Mouse (Mus musculus): Measurements from ENCODE around the gene Id2. TPM values are rescaled to one million over a fixed set of nuclear protein-coding genes. Genes with fewer than 3 reads are reported as not detected.

The Id2 gene
- polyA plus RNA-seq, 1 experiment: 130 TPM

DNA sequence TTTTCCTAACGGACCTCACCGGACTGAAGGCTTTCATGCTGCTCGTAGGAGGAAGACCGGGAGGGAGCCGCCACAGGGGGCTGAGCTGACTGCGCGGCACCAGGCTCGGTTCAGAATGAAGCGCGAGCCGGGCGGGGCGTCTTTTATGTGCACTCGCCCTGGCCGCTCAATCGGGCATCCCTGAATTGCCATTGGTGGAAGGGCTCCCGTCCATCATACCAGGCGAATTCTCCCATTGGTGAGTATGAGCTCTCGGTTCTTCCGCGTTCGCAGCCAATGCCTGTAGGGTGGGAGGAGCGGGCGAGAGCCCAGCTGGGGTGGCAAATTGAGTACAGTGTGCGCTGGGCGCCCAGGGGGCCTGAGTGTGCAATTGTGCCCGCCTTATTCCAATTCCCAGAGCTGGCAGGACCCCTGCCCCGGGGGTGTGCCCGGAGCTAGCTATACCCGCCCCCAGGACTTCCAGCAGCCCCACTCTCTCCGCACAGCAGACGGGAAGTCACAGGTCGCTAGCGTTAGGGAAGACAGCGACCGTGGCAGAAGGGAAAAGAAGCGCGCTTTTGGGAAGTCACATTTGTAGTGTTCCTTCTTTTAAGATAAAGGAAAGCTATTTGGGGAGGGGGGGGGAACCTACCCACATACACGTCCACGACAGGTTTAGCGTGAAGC is 833 bp downstream of the Id2 start:
- peak; percentile 99 for DNase-seq (ENCODE audit: low read depth)
- TF ChIP-seq POLR2A (IDR thresholded peaks at IDR 0.05; ENCODE audit: borderline replicate concordance, extremely low read depth, insufficient read depth, insufficient read length, poor library complexity, severe bottlenecking): peak; percentile 84; the same call in 1 of the 2 replicates
- no peak for TF ChIP-seq CTCF (IDR thresholded peaks at IDR 0.05; ENCODE audit: borderline replicate concordance, extremely low read depth, insufficient read depth, insufficient read length)

DNA sequence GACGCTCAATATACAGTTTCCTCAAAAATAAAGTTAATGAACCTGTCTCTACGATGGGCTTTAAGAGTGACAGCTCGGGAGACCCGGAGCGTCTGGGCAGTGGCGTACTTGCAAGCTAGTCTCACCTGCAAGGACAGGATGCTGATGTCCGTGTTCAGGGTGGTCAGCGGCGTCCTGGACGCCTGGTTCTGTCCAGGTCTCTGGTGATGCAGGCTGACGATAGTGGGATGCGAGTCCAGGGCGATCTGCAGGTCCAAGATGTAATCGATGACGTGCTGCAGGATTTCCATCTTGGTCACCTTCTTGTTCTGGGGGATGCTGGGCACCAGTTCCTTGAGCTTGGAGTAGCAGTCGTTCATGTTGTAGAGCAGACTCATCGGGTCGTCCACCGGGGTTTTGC is 1.4 kb downstream of the Id2 start:
- TF ChIP-seq CTCF (IDR thresholded peaks at IDR 0.05; ENCODE audit: borderline replicate concordance, extremely low read depth, insufficient read depth, insufficient read length) (no peak), POLR2A (IDR thresholded peaks at IDR 0.05; ENCODE audit: borderline replicate concordance, extremely low read depth, insufficient read depth, insufficient read length, poor library complexity, severe bottlenecking) (no peak)
- no peak for DNase-seq (ENCODE audit: low read depth)

DNA sequence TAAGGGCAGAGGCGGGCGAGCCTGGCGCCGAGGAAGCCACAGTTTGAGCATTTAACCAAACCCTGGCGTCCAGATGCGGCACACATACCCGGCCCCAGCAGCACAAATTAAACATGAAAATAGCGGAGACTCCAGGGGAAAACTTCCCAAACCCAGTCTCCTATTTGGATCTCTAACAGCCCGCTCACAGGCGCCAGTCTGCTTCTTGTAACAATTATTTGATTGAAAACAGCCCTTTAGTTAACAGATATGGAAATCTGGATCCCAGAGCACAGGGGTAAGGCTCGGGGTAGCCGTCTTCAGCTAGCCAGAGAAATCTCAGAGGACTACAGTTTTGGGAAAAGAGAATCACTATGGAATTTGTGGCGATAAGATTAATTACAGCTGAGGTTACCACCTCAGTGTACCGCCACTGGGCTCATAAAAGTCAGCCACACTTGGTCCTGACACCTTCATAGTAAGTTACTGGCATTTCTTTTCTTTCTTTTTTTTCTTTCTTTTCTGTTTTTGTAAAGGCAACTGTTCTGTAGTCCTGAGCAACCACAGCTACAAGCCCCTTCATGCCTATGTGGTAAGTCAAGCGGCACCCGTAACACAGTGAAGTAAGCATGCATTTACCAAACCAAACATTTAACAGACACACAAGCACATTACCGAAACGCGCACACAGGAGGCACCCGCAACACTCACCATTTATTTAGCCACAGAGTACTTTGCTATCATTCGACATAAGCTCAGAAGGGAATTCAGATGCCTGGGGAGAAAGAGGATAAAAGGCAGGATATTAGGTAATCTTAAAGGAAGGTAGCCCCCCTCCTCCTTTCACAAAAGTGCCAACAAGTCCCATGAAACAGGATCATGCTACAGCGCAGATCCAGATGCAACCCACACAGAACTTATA is 2.1 kb downstream of the Id2 start:
- DNase-seq (ENCODE audit: low read depth): peak; percentile 66
- peak; percentile 14; the same call in 1 of the 2 replicates for TF ChIP-seq CTCF (IDR thresholded peaks at IDR 0.05; ENCODE audit: borderline replicate concordance, extremely low read depth, insufficient read depth, insufficient read length)
- no peak for TF ChIP-seq POLR2A (IDR thresholded peaks at IDR 0.05; ENCODE audit: borderline replicate concordance, extremely low read depth, insufficient read depth, insufficient read length, poor library complexity, severe bottlenecking)

GRCm38 (mm10) chr12:25093241-25093774 is 3.6 kb downstream of the Id2 start:
- no peak for TF ChIP-seq CTCF (IDR thresholded peaks at IDR 0.05; ENCODE audit: borderline replicate concordance, extremely low read depth, insufficient read depth, insufficient read length)
- TF ChIP-seq POLR2A (IDR thresholded peaks at IDR 0.05; ENCODE audit: borderline replicate concordance, extremely low read depth, insufficient read depth, insufficient read length, poor library complexity, severe bottlenecking): no peak
- DNase-seq (ENCODE audit: low read depth): peak; percentile 17

DNA sequence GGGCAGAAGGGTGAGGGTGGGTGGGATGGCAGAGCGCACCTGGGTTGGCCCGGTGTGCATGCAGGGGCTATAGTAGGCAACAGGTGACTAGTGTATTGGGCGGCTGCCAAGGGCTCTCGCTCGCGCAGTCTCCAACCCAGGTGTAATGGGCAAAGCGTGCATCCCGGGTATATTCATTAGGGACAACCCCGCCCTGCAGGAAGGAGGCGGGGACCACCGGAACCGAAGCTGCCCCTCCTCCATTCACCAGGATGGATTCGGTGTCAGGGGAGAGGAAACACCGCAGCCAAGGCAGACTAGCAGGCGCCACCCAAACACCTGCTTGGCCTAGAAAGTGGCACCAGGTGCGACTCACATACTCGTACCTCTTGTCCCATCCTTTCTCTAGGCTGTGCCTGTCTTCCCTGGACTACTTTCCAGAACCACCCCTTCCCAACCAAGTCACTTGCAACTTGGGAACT is 4.2 kb downstream of the Id2 start:
- DNase-seq (ENCODE audit: low read depth): peak; percentile 61
- 0 out of 2 replicates have a peak, but pooled peaks have one; percentile 2 for TF ChIP-seq POLR2A (IDR thresholded peaks at IDR 0.05; ENCODE audit: borderline replicate concordance, extremely low read depth, insufficient read depth, insufficient read length, poor library complexity, severe bottlenecking)
- TF ChIP-seq CTCF (IDR thresholded peaks at IDR 0.05; ENCODE audit: borderline replicate concordance, extremely low read depth, insufficient read depth, insufficient read length): no peak

DNA sequence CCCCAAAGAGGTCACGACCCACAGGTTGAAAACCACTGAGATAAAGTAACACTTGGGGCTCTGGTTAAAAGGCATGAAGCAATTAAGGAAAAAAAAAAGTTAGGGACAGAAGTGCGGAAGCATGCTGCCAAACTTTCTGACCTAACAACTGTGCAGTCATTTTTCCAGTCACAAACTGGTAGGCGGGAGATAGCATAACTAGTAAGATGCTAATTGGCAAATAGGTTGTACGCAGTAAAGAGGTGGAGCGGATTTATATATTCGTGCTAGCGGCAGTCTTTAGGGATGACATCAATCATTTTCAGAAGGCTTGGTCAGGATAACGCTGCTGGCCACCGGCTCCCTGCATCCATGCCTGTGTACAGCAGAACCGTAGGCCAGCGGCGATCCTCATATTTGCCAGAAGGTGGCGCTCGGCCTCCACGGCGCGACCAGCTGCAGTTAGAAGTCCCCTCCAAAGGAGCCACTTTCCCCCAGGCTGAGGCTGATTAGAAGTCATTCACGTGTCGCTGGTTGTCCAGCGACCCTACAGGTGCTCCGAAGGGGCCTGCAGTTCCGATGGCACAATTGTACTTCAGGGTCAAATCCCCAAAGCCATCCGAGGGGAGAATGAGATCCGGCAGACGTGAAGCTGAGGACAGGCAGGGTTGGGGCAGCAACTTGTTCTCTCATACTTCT is 4.8 kb downstream of the Id2 start:
- DNase-seq (ENCODE audit: low read depth): peak; percentile 92
- TF ChIP-seq POLR2A (IDR thresholded peaks at IDR 0.05; ENCODE audit: borderline replicate concordance, extremely low read depth, insufficient read depth, insufficient read length, poor library complexity, severe bottlenecking) (0 out of 2 replicates have a peak, but pooled peaks have one; percentile 8), CTCF (IDR thresholded peaks at IDR 0.05; ENCODE audit: borderline replicate concordance, extremely low read depth, insufficient read depth, insufficient read length) (peak; percentile 100)

DNA sequence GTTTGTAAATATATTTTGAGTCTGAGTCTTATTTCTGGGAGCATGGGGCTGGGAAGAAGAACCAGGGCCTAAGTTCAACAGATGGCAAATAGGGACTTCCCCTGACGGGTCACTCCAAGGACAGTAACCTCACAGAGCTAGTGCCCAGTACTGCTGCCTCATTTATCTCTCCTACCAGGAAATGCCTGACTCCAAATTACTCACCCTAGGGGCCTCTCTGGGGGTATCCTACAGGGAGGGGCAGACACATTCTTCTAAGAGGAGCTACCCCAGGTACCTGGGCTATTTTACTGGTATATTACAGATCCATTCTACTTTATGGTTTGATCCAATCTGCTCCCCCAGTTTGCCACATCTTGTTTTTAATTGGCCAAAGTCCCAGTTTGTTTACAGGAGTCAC is 7.5 kb downstream of the Id2 start:
- no peak for DNase-seq (ENCODE audit: low read depth)
- TF ChIP-seq POLR2A (IDR thresholded peaks at IDR 0.05; ENCODE audit: borderline replicate concordance, extremely low read depth, insufficient read depth, insufficient read length, poor library complexity, severe bottlenecking) (no peak), CTCF (IDR thresholded peaks at IDR 0.05; ENCODE audit: borderline replicate concordance, extremely low read depth, insufficient read depth, insufficient read length) (no peak)

GRCm38 (mm10) chr12:25086966-25087365 is 10.0 kb downstream of the Id2 start:
- DNase-seq (ENCODE audit: low read depth): no peak
- no peak for TF ChIP-seq POLR2A (IDR thresholded peaks at IDR 0.05; ENCODE audit: borderline replicate concordance, extremely low read depth, insufficient read depth, insufficient read length, poor library complexity, severe bottlenecking)
- no peak for TF ChIP-seq CTCF (IDR thresholded peaks at IDR 0.05; ENCODE audit: borderline replicate concordance, extremely low read depth, insufficient read depth, insufficient read length)

DNA sequence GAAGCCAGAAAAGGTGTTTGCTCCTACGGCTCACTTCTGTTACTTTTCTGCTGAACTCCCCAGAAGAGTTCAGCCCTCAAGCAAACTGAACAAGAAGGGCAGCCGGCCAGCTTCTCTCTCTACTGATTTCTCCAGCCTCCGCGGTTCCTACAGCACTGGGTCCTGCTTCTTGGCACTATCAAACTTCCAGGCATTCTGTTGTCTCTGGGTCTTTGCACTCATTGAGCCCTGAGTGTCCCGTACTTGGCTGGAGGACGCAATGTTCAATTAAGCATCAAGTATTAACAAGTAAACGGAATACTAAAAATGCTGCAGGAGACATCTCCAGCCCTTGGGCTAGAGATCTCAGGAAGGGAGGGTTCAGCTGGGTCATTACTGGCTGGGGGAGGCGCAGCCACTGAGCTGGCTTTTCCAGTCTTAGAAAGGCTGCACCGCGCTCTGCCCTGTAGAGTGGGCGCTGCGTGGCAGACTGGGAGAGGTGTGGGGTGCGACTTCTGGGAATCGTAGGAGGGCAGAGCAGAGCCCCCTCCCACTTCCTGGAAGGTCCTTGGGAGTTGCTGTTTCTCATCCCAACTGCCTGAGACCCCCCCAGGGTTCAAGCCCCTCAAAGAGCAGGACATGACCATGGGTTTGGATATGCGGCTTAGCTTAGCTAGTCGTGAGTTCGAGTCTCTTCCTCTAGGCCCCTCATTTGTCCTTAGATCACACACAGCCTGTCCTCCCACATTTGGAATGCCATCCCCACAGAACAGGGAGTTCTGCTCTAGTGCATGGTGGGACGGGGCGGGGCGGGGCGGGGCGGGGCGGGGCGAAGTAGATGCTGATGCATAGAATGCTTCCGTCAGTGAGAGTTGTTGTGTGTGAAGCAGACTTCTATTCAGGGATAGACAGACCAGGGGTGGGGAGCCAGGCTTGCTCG is 13.4 kb downstream of the Id2 start:
- peak; percentile 50 for DNase-seq (ENCODE audit: low read depth)
- TF ChIP-seq POLR2A (IDR thresholded peaks at IDR 0.05; ENCODE audit: borderline replicate concordance, extremely low read depth, insufficient read depth, insufficient read length, poor library complexity, severe bottlenecking) (no peak), CTCF (IDR thresholded peaks at IDR 0.05; ENCODE audit: borderline replicate concordance, extremely low read depth, insufficient read depth, insufficient read length) (no peak)

- no peak for DNase-seq (ENCODE audit: low read depth)
- TF ChIP-seq CTCF (IDR thresholded peaks at IDR 0.05; ENCODE audit: borderline replicate concordance, extremely low read depth, insufficient read depth, insufficient read length) (no peak), POLR2A (IDR thresholded peaks at IDR 0.05; ENCODE audit: borderline replicate concordance, extremely low read depth, insufficient read depth, insufficient read length, poor library complexity, severe bottlenecking) (no peak)
These were observed 22.6 kb downstream of the Id2 start for GRCm38 (mm10) chr12:25074344-25074743.
